Mouse (Mus musculus) forebrain, postnatal 0 days (tissue): ENCODE results near the gene Maml3. TPM values are rescaled to one million over a fixed set of nuclear protein-coding genes. Genes with fewer than 3 reads are reported as not detected.

ENCODE experiments used
- ATAC-seq: fragments of 200-750 bp; cut with Nextera tagmentation; 2 replicates; pipeline ENCODE4 v1.8.0; 2017; ENCODE audit warnings: mild to moderate bottlenecking, moderate library complexity
- DNase-seq: peaks from one replicate; pipeline ENCODE4 v3.0.0-alpha.2; 2015
- H3K27ac ChIP-seq: fragments of 300-500 bp; sonication (generic); 2 replicates; pipeline ENCODE4 v1.5.1; 2014; ENCODE audit warnings: low read depth, mild to moderate bottlenecking, antibody characterized with exemption, low read length, moderate library complexity, mixed read lengths
- H3K27me3 ChIP-seq: fragments of 300-500 bp; sonication (generic); 2 replicates; pipeline ENCODE4 v1.6.1; 2014; ENCODE audit warnings: mild to moderate bottlenecking, low read length, mixed read lengths; ENCODE audit not compliant: insufficient read depth
- H3K36me3 ChIP-seq: fragments of 300-500 bp; sonication (generic); 2 replicates; pipeline ENCODE4 v1.6.1; 2014; ENCODE audit warnings: mild to moderate bottlenecking, moderate library complexity; ENCODE audit not compliant: insufficient read depth
- H3K4me1 ChIP-seq: fragments of 300-500 bp; sonication (generic); 2 replicates; pipeline ENCODE4 v1.6.1; 2014; ENCODE audit warnings: antibody characterized with exemption; ENCODE audit not compliant: insufficient read depth
- H3K4me2 ChIP-seq: fragments of 300-500 bp; sonication (generic); 2 replicates; pipeline ENCODE4 v1.6.1; 2014; ENCODE audit warnings: low read depth, mild to moderate bottlenecking, moderate library complexity
- H3K4me3 ChIP-seq: fragments of 300-500 bp; sonication (generic); 2 replicates; pipeline ENCODE4 v1.5.1; 2014; ENCODE audit warnings: low read depth, low read length, mixed read lengths
- H3K9ac ChIP-seq: fragments of 300-500 bp; sonication (generic); 2 replicates; pipeline ENCODE4 v1.6.1; 2014; ENCODE audit warnings: mild to moderate bottlenecking
- H3K9me3 ChIP-seq: fragments of 300-500 bp; sonication (generic); 2 replicates; pipeline ENCODE4 v1.6.1; 2016; ENCODE audit warnings: low read length
- CTCF ChIP-seq: sonication (generic); IDR thresholded peaks from 2 replicates; pipeline ENCODE4 v1.5.1; 2016; ENCODE audit warnings: antibody characterized with exemption, control low read depth, low read depth
- WGBS: fragments of 180-500 bp; shearing (Covaris S2); extraction: QIAGEN DNeasy Blood & Tissue Kit; methylation state at CpG from one replicate; pipeline ENCODE4 v1.1.7; 2014; 5-methylcytosine and 5-hydroxymethylcytosine counted together
- polyA plus RNA-seq: library from polyadenylated mRNA; unstranded; fragments of >200 nt; fragmentation: Nextera tagmentation; extraction: Ambion mirVana; gene quantifications from 2 replicates; pipeline ENCODE4 v1.2.1, GENCODE M21; 2015
- total RNA-seq: library from RNA; depleted of rRNA; stranded (reverse); fragments of >200 nt; gene quantifications from 2 replicates; pipeline ENCODE4 v1.2.3, GENCODE M21; 2014

Gene Maml3
- total and polyA plus RNA-seq, 2 experiments from 2014 or later: 3.1 to 14.9 TPM

GRCm38 (mm10) chr3:51686791-51687190, 418.1 kb downstream of the Maml3 start:
- Histone ChIP-seq H3K9me3 (no peaks in the 10 kb centered on the region), H3K36me3 (peaks cover 10% of the 10 kb centered on the region; the same call in 1 of the 2 replicates), H3K4me2 (no peak overlapping the region), H3K9ac (no peak overlapping the region), H3K27ac (no peak overlapping the region), H3K4me3 (no peak overlapping the region), H3K27me3 (no peaks in the 10 kb centered on the region), H3K4me1 (no peaks in the 10 kb centered on the region)
- DNase-seq: no peak
- no peak for TF ChIP-seq CTCF
- WGBS: 73% methylated on average over 6 of the region's 6 CpGs
- no peak for ATAC-seq

DNA sequence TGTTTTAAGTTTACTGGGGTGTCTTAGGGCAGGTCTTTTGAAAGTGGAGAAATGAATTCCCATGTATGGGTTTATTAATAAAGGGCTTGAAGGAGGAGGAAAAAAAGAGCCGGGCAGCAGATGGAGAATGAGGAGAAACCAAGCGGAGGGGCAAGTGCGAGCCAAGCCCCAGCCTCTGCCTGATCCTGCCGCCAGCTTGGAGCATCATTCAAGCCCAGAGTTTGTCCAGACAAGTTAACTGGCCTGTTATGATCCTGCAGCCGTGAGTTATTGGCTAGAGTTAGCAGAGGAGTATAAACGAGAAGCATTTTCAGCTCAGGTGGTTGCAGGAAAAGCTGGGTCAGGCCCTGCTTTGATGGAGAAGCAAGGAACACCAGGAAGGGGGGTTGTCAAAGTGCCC, 418.6 kb downstream of the Maml3 start:
- no peaks in the 10 kb centered on the region for H3K9me3 ChIP-seq
- WGBS: 83% methylated on average over 6 of the region's 6 CpGs

DNA sequence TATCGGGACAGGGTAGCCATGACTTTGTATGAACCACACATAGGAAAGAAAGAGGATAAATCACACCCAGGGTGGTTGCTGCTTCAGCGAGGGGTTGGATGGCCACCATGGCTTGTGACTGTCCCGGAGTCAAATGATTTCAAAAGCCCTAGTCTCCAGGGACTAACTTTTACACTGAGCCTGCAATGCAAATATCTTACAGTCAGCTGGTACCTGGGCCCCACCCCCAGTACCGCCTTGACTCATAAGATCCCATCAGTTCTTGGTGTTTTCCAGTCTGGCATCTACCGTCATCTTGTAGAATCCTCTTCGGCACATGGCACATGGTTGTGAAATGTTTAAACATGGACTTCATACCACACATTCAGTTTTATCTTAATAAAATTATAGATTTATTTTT, 419.3 kb downstream of the Maml3 start:
- TF ChIP-seq CTCF: no peak
- H3K36me3 ChIP-seq: peaks cover 10% of the 10 kb centered on the region; the same call in 1 of the 2 replicates
- 96% methylated on average over 6 of the region's 6 CpGs for WGBS
- H3K9ac ChIP-seq: no peak overlapping the region
- H3K4me1 ChIP-seq: no peaks in the 10 kb centered on the region
- H3K27me3 ChIP-seq: no peaks in the 10 kb centered on the region
- no peak for DNase-seq
- ATAC-seq: no peak
- H3K27ac ChIP-seq: no peak overlapping the region
- H3K9me3 ChIP-seq: no peaks in the 10 kb centered on the region
- H3K4me3 ChIP-seq: no peak overlapping the region
- no peak overlapping the region for H3K4me2 ChIP-seq

More for the DNA sequence above, 418.6 kb downstream of the Maml3 start:
- no peaks in the 10 kb centered on the region for H3K4me1 ChIP-seq
- no peak overlapping the region for H3K4me2 ChIP-seq
- no peak overlapping the region for H3K27ac ChIP-seq
- no peak for ATAC-seq
- H3K9ac ChIP-seq: no peak overlapping the region
- peaks cover 10% of the 10 kb centered on the region; the same call in 1 of the 2 replicates for H3K36me3 ChIP-seq
- DNase-seq: no peak
- H3K4me3 ChIP-seq: no peak overlapping the region
- no peak for TF ChIP-seq CTCF
- H3K27me3 ChIP-seq: no peaks in the 10 kb centered on the region

DNA sequence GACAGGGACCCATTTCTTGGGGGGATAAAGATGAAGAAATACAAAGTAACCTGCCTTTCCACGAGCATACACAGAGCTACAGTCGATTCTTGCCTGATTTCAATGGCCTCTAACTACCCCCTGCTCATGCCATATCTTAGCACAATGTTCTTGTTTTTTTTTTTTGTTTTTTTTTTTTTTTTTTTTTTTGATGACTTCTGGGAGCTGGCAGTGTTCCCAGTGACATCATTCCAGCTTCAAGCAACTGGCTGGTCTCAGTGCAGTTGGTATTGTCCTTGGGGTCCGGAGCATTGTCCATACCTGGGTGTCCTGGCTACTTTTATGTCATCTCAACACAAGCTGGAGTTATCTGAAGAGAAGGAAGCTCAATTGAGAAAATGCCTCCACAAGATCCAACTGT, 429.9 kb downstream of the Maml3 start:
- H3K27me3 ChIP-seq: no peaks in the 10 kb centered on the region
- no peak overlapping the region for H3K4me2 ChIP-seq
- no peak for ATAC-seq
- H3K9me3 ChIP-seq: no peaks in the 10 kb centered on the region
- no peak overlapping the region for H3K27ac ChIP-seq
- WGBS: 69% methylated on average over 3 of the region's 3 CpGs
- H3K4me3 ChIP-seq: no peak overlapping the region
- H3K36me3 ChIP-seq: no peaks in the 10 kb centered on the region
- no peak for DNase-seq
- H3K9ac ChIP-seq: no peak overlapping the region
- TF ChIP-seq CTCF: no peak
- no peaks in the 10 kb centered on the region for H3K4me1 ChIP-seq

GRCm38 (mm10) chr3:51673408-51674086, 431.3 kb downstream of the Maml3 start:
- no peak overlapping the region for H3K4me2 ChIP-seq
- DNase-seq: no peak
- TF ChIP-seq CTCF: peak; percentile 21; the same call in 1 of the 2 replicates

GRCm38 (mm10) chr3:51672631-51673030, 432.2 kb downstream of the Maml3 start:
- Histone ChIP-seq H3K4me3 (no peak overlapping the region), H3K27me3 (no peaks in the 10 kb centered on the region), H3K9ac (no peak overlapping the region), H3K27ac (no peak overlapping the region), H3K4me2 (no peak overlapping the region), H3K4me1 (no peaks in the 10 kb centered on the region), H3K36me3 (no peaks in the 10 kb centered on the region), H3K9me3 (no peaks in the 10 kb centered on the region)
- WGBS: 61% methylated on average over 4 of the region's 4 CpGs
- TF ChIP-seq CTCF: no peak
- DNase-seq: no peak
- ATAC-seq: no peak

More at GRCm38 (mm10) chr3:51673408-51674086, 431.3 kb downstream of the Maml3 start:
- no peak overlapping the region for H3K4me3 ChIP-seq
- ATAC-seq: no peak
- no peaks in the 10 kb centered on the region for H3K36me3 ChIP-seq
- no peak overlapping the region for H3K27ac ChIP-seq
- H3K27me3 ChIP-seq: no peaks in the 10 kb centered on the region
- WGBS: 76% methylated on average over 21 of the region's 21 CpGs
- H3K9ac ChIP-seq: no peak overlapping the region
- no peaks in the 10 kb centered on the region for H3K4me1 ChIP-seq
- no peaks in the 10 kb centered on the region for H3K9me3 ChIP-seq

GRCm38 (mm10) chr3:51671071-51671469, 433.8 kb downstream of the Maml3 start:
- Histone ChIP-seq H3K27ac (no peak overlapping the region), H3K9ac (no peak overlapping the region), H3K27me3 (no peaks in the 10 kb centered on the region), H3K36me3 (no peaks in the 10 kb centered on the region), H3K4me2 (no peak overlapping the region), H3K4me1 (no peaks in the 10 kb centered on the region), H3K9me3 (no peaks in the 10 kb centered on the region), H3K4me3 (no peak overlapping the region)
- WGBS: 85% methylated on average over 1 of the region's 1 CpGs
- ATAC-seq (no peak), DNase-seq (no peak)
- TF ChIP-seq CTCF: no peak
